Mouse (Mus musculus) myocyte (in vitro differentiated cells): Measurements from ENCODE around the gene Mansc1.

Experiments used
- MAX ChIP-seq: IDR thresholded peaks from one replicate; pipeline ENCODE4 v1.6.1; 2011; ENCODE audit warnings: low read depth, mild to moderate bottlenecking, control low read depth
- MYOG ChIP-seq, 3 experiments: IDR thresholded peaks; one replicate each; pipeline ENCODE4 v1.6.1; 2011; ENCODE audit warnings: control low read depth in 2 of 3, low read depth in 2 of 3, mild to moderate bottlenecking in 2 of 3; ENCODE audit not compliant: insufficient read length in 2 of 3, control insufficient read depth in 1 of 3, insufficient read depth in 1 of 3
- POLR2A ChIP-seq: IDR thresholded peaks from one replicate; pipeline ENCODE4 v1.6.1; 2011; ENCODE audit warnings: low read depth, mild to moderate bottlenecking, control low read depth, moderate library complexity; ENCODE audit not compliant: insufficient read length
- SRF ChIP-seq: IDR thresholded peaks from one replicate; pipeline ENCODE4 v1.6.1; 2011; ENCODE audit warnings: low read depth; ENCODE audit not compliant: control insufficient read depth, insufficient read length
- USF1 ChIP-seq: IDR thresholded peaks from one replicate; pipeline ENCODE4 v1.6.1; 2011; ENCODE audit warnings: low read depth, mild to moderate bottlenecking, control low read depth, moderate library complexity

DNA sequence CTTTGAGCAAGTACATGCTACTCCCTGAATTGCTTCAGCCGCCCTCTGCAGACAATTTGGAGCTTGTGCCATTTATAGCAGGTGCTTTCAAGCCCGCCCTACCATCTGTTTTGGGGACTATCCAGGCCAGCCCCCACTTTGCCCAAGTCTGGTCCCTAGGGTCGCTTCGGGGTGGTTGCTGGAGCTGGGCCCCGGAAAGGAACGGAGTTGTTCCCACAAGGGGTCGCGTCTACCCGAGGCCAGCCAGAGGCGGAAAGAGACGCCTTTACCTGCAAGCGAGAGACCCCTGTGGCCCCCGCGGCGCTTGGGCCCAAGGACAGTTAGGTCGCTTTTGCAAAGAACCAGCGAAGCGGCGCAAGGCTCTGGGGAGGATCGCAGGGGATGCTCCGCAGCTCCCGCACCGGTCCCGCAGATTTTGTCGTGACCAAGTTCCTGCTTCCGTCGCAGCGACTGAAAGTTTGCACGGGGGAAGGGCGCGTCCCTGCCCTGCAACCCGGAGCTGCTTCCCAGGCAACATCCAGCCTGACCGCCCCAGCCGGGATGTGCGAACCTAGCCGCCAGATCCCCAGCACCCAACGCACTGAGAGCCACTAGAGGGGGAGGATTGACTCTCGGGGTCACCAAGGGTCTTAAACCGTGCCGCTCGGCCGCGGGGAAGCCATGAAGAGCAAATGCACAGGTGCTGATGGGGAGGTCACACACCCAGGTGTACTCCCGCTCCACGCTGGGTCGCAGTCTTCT is at the start of gene Mansc1:
- TF ChIP-seq SRF (no peak), MAX (no peak), POLR2A (no peak), MYOG (IDR thresholded peaks at IDR 0.05; ENCODE audit: control insufficient read depth in 1 of 3, insufficient read depth in 1 of 3, insufficient read length in 2 of 3, low read depth in 2 of 3) (no peak), USF1 (no peak)
